In the genomic region with DNA sequence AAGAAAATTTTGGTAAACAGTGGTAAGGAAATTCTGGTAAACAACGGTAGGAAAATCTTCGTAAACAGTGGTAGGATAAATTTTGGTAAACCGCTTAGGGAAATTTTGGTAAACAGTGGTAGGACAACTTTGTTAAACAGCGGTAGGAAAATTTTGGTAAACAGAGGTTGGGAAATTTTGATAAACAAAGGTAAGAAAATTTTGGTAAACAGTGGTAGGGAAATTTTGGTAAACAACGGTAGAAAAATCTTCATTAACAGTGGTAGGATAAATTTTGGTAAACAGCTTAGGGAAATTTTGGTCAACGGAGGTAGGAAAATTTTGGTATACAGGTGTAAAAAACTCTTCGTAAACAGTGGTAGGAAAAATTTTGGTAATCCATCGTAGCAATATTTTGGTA, we compare ENCODE assay signal across 10 mouse cellular contexts.
DNase-seq lines count a peak whose midpoint lies in the region; ATAC-seq lines count a peak whose summit lies in the region.
"Had no signal": no experiment of that assay in that cellular context is flagged by ENCODE, and none has a peak within 500 bp of the region (broad histone marks: within the 10 kb centered on the region; RNA-seq: fewer than 3 reads in every experiment).

No protein-coding gene starts in this region.

- no peak overlapping the region for H3K27ac ChIP-seq in heart, embryonic 13.5 days (replicated peaks)
- no peak overlapping the region for H3K27ac ChIP-seq in limb, embryonic 13.5 days
- H3K27ac ChIP-seq: hindbrain, embryonic 12.5 days had no signal

- H3K9me3 ChIP-seq in heart, embryonic 13.5 days = peaks cover 4% of the 10 kb centered on the region; the same call in 1 of the 2 replicates
- no peaks in the 10 kb centered on the region for H3K9me3 ChIP-seq in limb, embryonic 13.5 days
- H3K9me3 ChIP-seq: hindbrain, embryonic 12.5 days had no signal

- 44% methylated on average over 8 of the region's 8 CpGs for WGBS in heart, embryonic 13.5 days
- WGBS in limb, embryonic 13.5 days = 48% methylated on average over 8 of the region's 8 CpGs

- DNase-seq in heart, postnatal 14 days = no peak
- DNase-seq in CD4-positive helper T cell, adult 2 months (ENCODE audit: low read depth, low spot score) = peak; percentile 77
- peak; percentile 57 for DNase-seq in c-Kit-negative CD71-positive TER-119-positive erythroid progenitor cells, embryonic 14.5 days (ENCODE audit: low read depth, low spot score)
- DNase-seq in cerebellum, adult 9-10 months = no peak
- no peak for DNase-seq in left cerebral cortex, postnatal 10 days (ENCODE audit: extremely low spot score in 1 of 2, low spot score in 2 of 2)
- no peak for DNase-seq in kidney, postnatal 25 days

- H3K4me1 ChIP-seq in heart, embryonic 13.5 days = no peaks in the 10 kb centered on the region
- no peaks in the 10 kb centered on the region for H3K4me1 ChIP-seq in limb, embryonic 13.5 days
- H3K4me1 ChIP-seq: hindbrain, embryonic 12.5 days had no signal

- peak; percentile 61; the same call in 1 of the 2 replicates for ATAC-seq in heart, embryonic 13.5 days (ENCODE audit: extremely low read depth, insufficient number of reproducible peaks, low FRiP score, low TSS enrichment)
- ATAC-seq in limb, embryonic 13.5 days (ENCODE audit: low FRiP score, low read depth) = peak; percentile 59; the same call in 1 of the 2 replicates
- ATAC-seq: midbrain, embryonic 16.5 days had no signal

- H3K9ac ChIP-seq in heart, embryonic 13.5 days = no peak overlapping the region
- H3K9ac ChIP-seq in limb, embryonic 13.5 days = no peak overlapping the region
- H3K9ac ChIP-seq: hindbrain, embryonic 12.5 days had no signal

- intact Hi-C loops in heart, postnatal 14 days (cut with DNase I) = no loop called here
- intact Hi-C loops in left cerebral cortex, postnatal 10 days (cut with DNase I) = no loop called here

- no peaks in the 10 kb centered on the region for H3K36me3 ChIP-seq in heart, embryonic 13.5 days
- H3K36me3 ChIP-seq in limb, embryonic 13.5 days = no peaks in the 10 kb centered on the region
- H3K36me3 ChIP-seq: hindbrain, embryonic 12.5 days had no signal

- H3K27me3 ChIP-seq in heart, embryonic 13.5 days (replicated peaks) = no peaks in the 10 kb centered on the region
- H3K27me3 ChIP-seq in limb, embryonic 13.5 days = no peaks in the 10 kb centered on the region
- H3K27me3 ChIP-seq: hindbrain, embryonic 12.5 days had no signal

- H3K4me3 ChIP-seq in heart, embryonic 13.5 days = no peak overlapping the region
- no peak overlapping the region for H3K4me3 ChIP-seq in limb, embryonic 13.5 days
- H3K4me3 ChIP-seq: hindbrain, embryonic 12.5 days had no signal

- H3K4me2 ChIP-seq in heart, embryonic 13.5 days = no peak overlapping the region
- no peak overlapping the region for H3K4me2 ChIP-seq in limb, embryonic 13.5 days (replicated peaks)
- H3K4me2 ChIP-seq: hindbrain, embryonic 12.5 days had no signal

Comparison
In these comparisons a context has a peak if more than half of its experiments do, and no peak if none do; other contexts are left out.
1. DNase-seq: peak in CD4-positive helper T cell, adult 2 months (single experiment) and c-Kit-negative CD71-positive TER-119-positive erythroid progenitor cells, embryonic 14.5 days (single experiment); none in heart, postnatal 14 days (0 of 2), cerebellum, adult 9-10 months (single experiment), left cerebral cortex, postnatal 10 days (0 of 2) and kidney, postnatal 25 days (0 of 2).